Mouse (Mus musculus): ENCODE measurements around the gene Hectd4.

DNA sequence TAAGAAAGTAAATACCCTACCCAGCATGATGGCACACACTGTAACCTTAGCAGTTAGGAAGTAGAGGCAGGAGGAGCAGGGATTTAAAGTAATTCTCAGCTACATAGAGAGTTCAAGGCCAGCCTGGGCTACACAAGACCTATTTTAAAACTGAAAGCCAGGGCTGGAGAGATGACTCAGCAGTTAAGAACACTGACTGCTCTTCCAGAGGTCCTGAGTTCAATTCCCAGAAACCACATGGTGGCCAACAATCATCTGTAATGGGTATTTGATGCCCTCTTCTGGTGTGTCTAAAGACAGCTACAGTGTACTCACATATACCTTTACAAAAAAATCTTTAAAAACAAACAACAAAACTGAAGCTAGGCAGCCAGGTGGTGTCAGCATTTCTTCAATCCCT, 169.7 kb downstream of the Hectd4 start:
- no peak for TF ChIP-seq CTCF (IDR thresholded peaks at IDR 0.05; ENCODE audit: control insufficient read depth, insufficient read depth, low read length)
- TF ChIP-seq POLR2A (IDR thresholded peaks at IDR 0.05; ENCODE audit: borderline replicate concordance, control insufficient read depth, low read depth, low read length), result no peak
